In genomic region chr7:143473347-143474101, GRCm38 (mm10) we compare ENCODE assay signal across 8 mouse cellular contexts. TPM values are rescaled to one million over a fixed set of nuclear protein-coding genes. Genes with fewer than 3 reads are reported as not detected.
DNase-seq lines count a peak whose midpoint lies in the region; ATAC-seq and TF ChIP-seq lines count a peak whose summit lies in the region.

Gene Slc22a18 (plus strand): TSS chr7:143473736.

- H3K27ac ChIP-seq in kidney, embryonic 15.5 days = no peak within 1 kb of the TSS
- no peak within 1 kb of the TSS for H3K27ac ChIP-seq in lung, embryonic 16.5 days (ENCODE audit: low read length)
- no peak within 1 kb of the TSS for H3K27ac ChIP-seq in forebrain, embryonic 12.5 days

- no peaks in the 10 kb centered on the region; the same call in 1 of the 2 replicates for H3K36me3 ChIP-seq in E14TG2a.4 (ENCODE audit: insufficient read depth, low read length)
- no peaks in the 10 kb centered on the region for H3K36me3 ChIP-seq in kidney, embryonic 15.5 days
- H3K36me3 ChIP-seq in lung, embryonic 16.5 days (ENCODE audit: control insufficient read depth, insufficient read depth, low read length) = no peaks in the 10 kb centered on the region
- no peaks in the 10 kb centered on the region for H3K36me3 ChIP-seq in forebrain, embryonic 12.5 days (replicated peaks)

- H3K9me3 ChIP-seq in E14TG2a.4 (ENCODE audit: low read length) = no peaks in the 10 kb centered on the region
- no peaks in the 10 kb centered on the region for H3K9me3 ChIP-seq in kidney, embryonic 15.5 days (replicated peaks)
- H3K9me3 ChIP-seq in lung, embryonic 16.5 days (ENCODE audit: control insufficient read depth, low read length) = no peaks in the 10 kb centered on the region
- H3K9me3 ChIP-seq in forebrain, embryonic 12.5 days = no peaks in the 10 kb centered on the region

- peaks cover 31% of the 10 kb centered on the region for H3K27me3 ChIP-seq in E14TG2a.4 (ENCODE audit: insufficient read depth, low read length)
- H3K27me3 ChIP-seq in kidney, embryonic 15.5 days = no peaks in the 10 kb centered on the region
- no peaks in the 10 kb centered on the region for H3K27me3 ChIP-seq in lung, embryonic 16.5 days (ENCODE audit: control insufficient read depth, insufficient read depth, low read depth, low read length)
- H3K27me3 ChIP-seq in forebrain, embryonic 12.5 days = peaks cover 39% of the 10 kb centered on the region

- intact Hi-C loops in left cerebral cortex, postnatal 25 days (cut with DNase I) = loop anchor here (10.0 kb wide), 1 partner anchor 579 kb away; no protein-coding TSS in a partner anchor

- 34% methylated on average over 4 of the region's 4 CpGs for WGBS in kidney, embryonic 15.5 days
- 27% methylated on average over 4 of the region's 4 CpGs for WGBS in lung, embryonic 16.5 days
- 46% methylated on average over 4 of the region's 4 CpGs for WGBS in forebrain, embryonic 12.5 days

- ATAC-seq in kidney, embryonic 15.5 days (replicated peaks; ENCODE audit: low FRiP score) = no peak
- 0 out of 2 replicates have a peak, but pooled peaks have one; percentile 32 for ATAC-seq in lung, embryonic 16.5 days (ENCODE audit: low read depth)
- no peak for ATAC-seq in forebrain, embryonic 12.5 days (ENCODE audit: low FRiP score)

- H3K4me2 ChIP-seq in kidney, embryonic 15.5 days = peak within 1 kb of the TSS; percentile 34
- H3K4me2 ChIP-seq in lung, embryonic 16.5 days (ENCODE audit: low read depth, low read length) = peak within 1 kb of the TSS; percentile 9; the same call in 1 of the 2 replicates
- H3K4me2 ChIP-seq in forebrain, embryonic 12.5 days = no peak within 1 kb of the TSS

- peak within 1 kb of the TSS; percentile 71 for H3K4me3 ChIP-seq in E14TG2a.4 (replicated peaks; ENCODE audit: low read length)
- 0 out of 2 replicates have a peak within 1 kb of the TSS, but pooled peaks have one; percentile 12 for H3K4me3 ChIP-seq in kidney, embryonic 15.5 days (replicated peaks)
- peak within 1 kb of the TSS; percentile 19 for H3K4me3 ChIP-seq in lung, embryonic 16.5 days (ENCODE audit: low read length)
- no peak within 1 kb of the TSS for H3K4me3 ChIP-seq in forebrain, embryonic 12.5 days (replicated peaks)

- peaks cover 57% of the 10 kb centered on the region for H3K4me1 ChIP-seq in E14TG2a.4 (replicated peaks; ENCODE audit: low read depth, low read length)
- peaks cover 24% of the 10 kb centered on the region; the same call in 1 of the 2 replicates for H3K4me1 ChIP-seq in kidney, embryonic 15.5 days
- H3K4me1 ChIP-seq in lung, embryonic 16.5 days (replicated peaks; ENCODE audit: control insufficient read depth, insufficient read depth, low read length) = no peaks in the 10 kb centered on the region
- H3K4me1 ChIP-seq in forebrain, embryonic 12.5 days = peaks cover 8% of the 10 kb centered on the region

- H3K9ac ChIP-seq in kidney, embryonic 15.5 days = 0 out of 2 replicates have a peak within 1 kb of the TSS, but pooled peaks have one; percentile 27
- H3K9ac ChIP-seq in lung, embryonic 16.5 days (ENCODE audit: low read length) = 0 out of 2 replicates have a peak within 1 kb of the TSS, but pooled peaks have one; percentile 21
- no peak within 1 kb of the TSS for H3K9ac ChIP-seq in forebrain, embryonic 12.5 days

- no peak for TF ChIP-seq CTCF in E14TG2a.4 (conservative IDR thresholded peaks at IDR 0.05; ENCODE audit: low read length)

- peak; percentile 40 for DNase-seq in fibroblast of lung, adult 2 months (ENCODE audit: low read depth)
- DNase-seq in left cerebral cortex, postnatal 25 days (ENCODE audit: low spot score in 2 of 2) = no peak
- no peak for DNase-seq in right cerebral cortex, adult 18-20 months
- DNase-seq in ovary, postnatal 36 days (ENCODE audit: low spot score) = no peak

RNA-seq across cellular contexts. Expression of gene Slc22a18, which starts in this region (rescaled TPM):
- 4.1 and 4.5 TPM in 2 replicates for polyA plus RNA-seq in kidney, embryonic 15.5 days (2015; fragmentation: Nextera tagmentation; extraction: Ambion mirVana)
- polyA plus RNA-seq in lung, embryonic 16.5 days (2015; fragmentation: Nextera tagmentation; extraction: Ambion mirVana) = 3.5 and 5.4 TPM in 2 replicates
- 0.26 and 0.27 TPM in 2 replicates for polyA plus RNA-seq in forebrain, embryonic 12.5 days (2016; fragmentation: Nextera tagmentation; extraction: Ambion mirVana)
- total RNA-seq in left cerebral cortex, postnatal 25 days (2021) = under 1 TPM in 1 of 2 experiments, not detected in 1; 0.78 TPM
